Mouse (Mus musculus) ES-E14 (cell line): ENCODE measurements around the gene Otud7a.

ENCODE experiments used
- CHD2 ChIP-seq: IDR thresholded peaks from 2 replicates; pipeline ENCODE4 v1.6.1; 2014; ENCODE audit warnings: mild to moderate bottlenecking, low read depth, low read length, inconsistent platforms
- MAFK ChIP-seq: IDR thresholded peaks from 2 replicates; pipeline ENCODE4 v1.6.1; 2014; ENCODE audit warnings: mild to moderate bottlenecking, low read depth, low read length, inconsistent platforms; ENCODE audit not compliant: insufficient read depth
- ZC3H11A ChIP-seq: IDR thresholded peaks from 2 replicates; pipeline ENCODE4 v1.6.1; 2012; ENCODE audit warnings: low read depth, mild to moderate bottlenecking, inconsistent platforms, low read length, borderline replicate concordance
- ZNF384 ChIP-seq: IDR thresholded peaks from 2 replicates; pipeline ENCODE4 v1.6.1; 2012; ENCODE audit warnings: low read depth, low read length, inconsistent platforms

DNA sequence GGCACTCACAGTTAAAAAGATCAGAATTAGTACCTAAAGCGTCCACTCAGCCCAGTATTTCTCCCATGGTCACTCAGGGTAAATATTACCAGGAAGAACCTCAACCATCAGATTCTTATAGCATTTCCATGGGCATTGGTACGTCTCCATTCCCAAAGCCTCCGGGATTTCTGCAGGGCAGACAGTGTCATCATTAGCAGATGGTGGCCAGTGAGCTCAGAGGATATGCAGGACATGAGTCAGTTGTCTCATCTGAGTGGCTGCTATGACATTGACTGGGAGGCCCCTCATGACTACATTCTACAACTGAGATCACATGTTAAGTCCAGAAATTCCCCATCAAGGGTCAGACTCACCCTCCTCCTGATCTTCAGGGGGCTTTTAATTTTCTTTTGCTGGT, 78.5 kb downstream of the Otud7a start:
- TF ChIP-seq CHD2 (no peak), ZNF384 (no peak), MAFK (no peak), ZC3H11A (no peak)
